Mouse (Mus musculus): ENCODE data around the gene Rgs19.

Gene Rgs19

GRCm38 (mm10) chr2:181693339-181694280 lies at the start of gene Rgs19:
Gene Rgs19 (minus strand): TSS chr2:181693977.
- peak; percentile 77 for DNase-seq (ENCODE audit: low spot score)

GRCm38 (mm10) chr2:181730051-181730450 lies 36.3 kb upstream of the Rgs19 start:
- DNase-seq (ENCODE audit: low spot score) = no peak

- no peak for DNase-seq (ENCODE audit: low spot score)
Observed at GRCm38 (mm10) chr2:181727659-181728262, 34.0 kb upstream of the Rgs19 start.

GRCm38 (mm10) chr2:181722213-181722612 lies 28.4 kb upstream of the Rgs19 start:
- peak; percentile 66 for DNase-seq (ENCODE audit: low spot score)

GRCm38 (mm10) chr2:181721200-181721599 lies 27.4 kb upstream of the Rgs19 start:
- no peak for DNase-seq (ENCODE audit: low spot score)

GRCm38 (mm10) chr2:181720061-181720460 lies 26.3 kb upstream of the Rgs19 start:
- DNase-seq (ENCODE audit: low spot score) = no peak

GRCm38 (mm10) chr2:181716991-181717390 lies 23.2 kb upstream of the Rgs19 start:
- DNase-seq (ENCODE audit: low spot score) = no peak

GRCm38 (mm10) chr2:181715382-181715781 lies 21.6 kb upstream of the Rgs19 start:
- DNase-seq (ENCODE audit: low spot score) = no peak

GRCm38 (mm10) chr2:181714903-181715326 lies 21.1 kb upstream of the Rgs19 start, which contains the start of gene Oprl1:
Gene Oprl1 (plus strand): TSS chr2:181715016.
- DNase-seq (ENCODE audit: low spot score) = no peak

GRCm38 (mm10) chr2:181713749-181714148 lies 20.0 kb upstream of the Rgs19 start:
- no peak for DNase-seq (ENCODE audit: low spot score)

GRCm38 (mm10) chr2:181706668-181707067 lies 12.9 kb upstream of the Rgs19 start:
- no peak for DNase-seq (ENCODE audit: low spot score)

- DNase-seq (ENCODE audit: low spot score) = peak; percentile 41
Observed at GRCm38 (mm10) chr2:181698241-181698640, 4.5 kb upstream of the Rgs19 start, which contains the start of gene Lkaaear1. Gene Lkaaear1 (minus strand): TSS chr2:181698442.

- peak; percentile 34 for DNase-seq (ENCODE audit: low spot score)
Observed at GRCm38 (mm10) chr2:181696801-181697420, 3.1 kb upstream of the Rgs19 start.

- DNase-seq (ENCODE audit: low spot score) = peak; percentile 23
Observed at GRCm38 (mm10) chr2:181695776-181696175, 2.0 kb upstream of the Rgs19 start.

GRCm38 (mm10) chr2:181694581-181694980 lies 804 bp upstream of the Rgs19 start:
- peak; percentile 20 for DNase-seq (ENCODE audit: low spot score)

- no peak for DNase-seq (ENCODE audit: low spot score)
Observed at GRCm38 (mm10) chr2:181692304-181692703, 1.5 kb downstream of the Rgs19 start.

- no peak for DNase-seq (ENCODE audit: low spot score)
Observed at GRCm38 (mm10) chr2:181691571-181691970, 2.2 kb downstream of the Rgs19 start.

- no peak for DNase-seq (ENCODE audit: low spot score)
Observed at GRCm38 (mm10) chr2:181691083-181691482, 2.7 kb downstream of the Rgs19 start.

GRCm38 (mm10) chr2:181689466-181690160 lies 4.2 kb downstream of the Rgs19 start:
- DNase-seq (ENCODE audit: low spot score) = peak; percentile 37

GRCm38 (mm10) chr2:181687586-181687985 lies 6.2 kb downstream of the Rgs19 start:
- DNase-seq (ENCODE audit: low spot score) = peak; percentile 32

GRCm38 (mm10) chr2:181685686-181686085 lies 8.1 kb downstream of the Rgs19 start:
- DNase-seq (ENCODE audit: low spot score) = no peak

- no peak for DNase-seq (ENCODE audit: low spot score)
Observed at GRCm38 (mm10) chr2:181684713-181685112, 9.1 kb downstream of the Rgs19 start.
